Mouse (Mus musculus) kidney, postnatal 25 days (tissue): Measurements from ENCODE around the gene Gm7876.
"Not testable (repeated sequence)": the region's sequence is repeated elsewhere in the genome, so short reads cannot be mapped to it uniquely, and the experiment has no call there.

ENCODE experiments used
- DNase-seq, 2 experiments: peaks; one replicate each; pipeline ENCODE4 v3.0.0; 2021; ENCODE audit warnings: mixed read lengths in 2 of 2

The Gm7876 gene

GRCm38 (mm10) chr14:4708938-4709337, at the start of gene Gm7876:
Gene Gm7876, plus strand, starts transcription at chr14:4709238.
- DNase-seq: not testable (repeated sequence)

- not testable (repeated sequence) for DNase-seq
Measured at GRCm38 (mm10) chr14:4663892-4664291, 45.1 kb upstream of the Gm7876 start, which contains the start of gene Gm3239. Gene Gm3239, plus strand, starts transcription at chr14:4664192.

GRCm38 (mm10) chr14:4726038-4726880, 17.2 kb downstream of the Gm7876 start, which contains the start of gene Gm3252:
Gene Gm3252, plus strand, starts transcription at chr14:4726775.
- DNase-seq: not testable (repeated sequence)
